Mouse (Mus musculus): ENCODE data around the gene Xpnpep2. TPM values are rescaled to one million over a fixed set of nuclear protein-coding genes. Genes with fewer than 3 reads are reported as not detected.

The Xpnpep2 gene
- polyA plus RNA-seq, 1 experiment from 2014 or later: 0.72 TPM

GRCm38 (mm10) chrX:48147226-48147625 lies 38.7 kb downstream of the Xpnpep2 start:
- 83% methylated on average over 2 of the region's 2 CpGs for WGBS (ENCODE audit: insufficient replicate concordance)
- Histone ChIP-seq H3K4me1 (ENCODE audit: control insufficient read depth, insufficient read depth, low read length) (no peaks in the 10 kb centered on the region), H3K36me3 (ENCODE audit: control insufficient read depth, insufficient read depth, low read length) (no peaks in the 10 kb centered on the region), H3K27me3 (ENCODE audit: control insufficient read depth, insufficient read depth, low read length) (no peaks in the 10 kb centered on the region), H3K27ac (ENCODE audit: low read depth, low read length) (no peak overlapping the region), H3K4me2 (no peak overlapping the region), H3K4me3 (ENCODE audit: low read depth, low read length) (no peak overlapping the region), H3K9me3 (replicated peaks; ENCODE audit: control insufficient read depth, low read length) (no peaks in the 10 kb centered on the region), H3K9ac (ENCODE audit: low read depth, low read length) (no peak overlapping the region)
- ATAC-seq (replicated peaks; ENCODE audit: insufficient number of reproducible peaks, low FRiP score, low TSS enrichment): no peak

GRCm38 (mm10) chrX:48147741-48148186 lies 39.2 kb downstream of the Xpnpep2 start:
- no peak overlapping the region for H3K27ac ChIP-seq (ENCODE audit: low read depth, low read length)
- H3K4me3 ChIP-seq (ENCODE audit: low read depth, low read length): no peak overlapping the region
- H3K4me2 ChIP-seq: no peak overlapping the region
- no peak for ATAC-seq (replicated peaks; ENCODE audit: insufficient number of reproducible peaks, low FRiP score, low TSS enrichment)
- no peaks in the 10 kb centered on the region for H3K9me3 ChIP-seq (replicated peaks; ENCODE audit: control insufficient read depth, low read length)
- H3K9ac ChIP-seq (ENCODE audit: low read depth, low read length): no peak overlapping the region
- H3K4me1 ChIP-seq (ENCODE audit: control insufficient read depth, insufficient read depth, low read length): no peaks in the 10 kb centered on the region
- 82% methylated on average over 7 of the region's 7 CpGs for whole genome bisulfite sequencing (ENCODE audit: insufficient replicate concordance)
- H3K36me3 ChIP-seq (ENCODE audit: control insufficient read depth, insufficient read depth, low read length): no peaks in the 10 kb centered on the region
- H3K27me3 ChIP-seq (ENCODE audit: control insufficient read depth, insufficient read depth, low read length): no peaks in the 10 kb centered on the region

- no peak overlapping the region for H3K4me2 ChIP-seq
- no peaks in the 10 kb centered on the region for H3K36me3 ChIP-seq (ENCODE audit: control insufficient read depth, insufficient read depth, low read length)
- H3K27ac ChIP-seq (ENCODE audit: low read depth, low read length): no peak overlapping the region
- WGBS (ENCODE audit: insufficient replicate concordance): 70% methylated on average over 7 of the region's 7 CpGs
- H3K9me3 ChIP-seq (replicated peaks; ENCODE audit: control insufficient read depth, low read length): no peaks in the 10 kb centered on the region
- H3K27me3 ChIP-seq (ENCODE audit: control insufficient read depth, insufficient read depth, low read length): no peaks in the 10 kb centered on the region
- H3K9ac ChIP-seq (ENCODE audit: low read depth, low read length): no peak overlapping the region
- no peak for ATAC-seq (replicated peaks; ENCODE audit: insufficient number of reproducible peaks, low FRiP score, low TSS enrichment)
- H3K4me3 ChIP-seq (ENCODE audit: low read depth, low read length): no peak overlapping the region
- H3K4me1 ChIP-seq (ENCODE audit: control insufficient read depth, insufficient read depth, low read length): no peaks in the 10 kb centered on the region
These were observed 43.6 kb downstream of the Xpnpep2 start for GRCm38 (mm10) chrX:48152106-48152505.

GRCm38 (mm10) chrX:48153414-48153813 lies 44.9 kb downstream of the Xpnpep2 start:
- ATAC-seq (replicated peaks; ENCODE audit: insufficient number of reproducible peaks, low FRiP score, low TSS enrichment): no peak
- H3K9ac ChIP-seq (ENCODE audit: low read depth, low read length): no peak overlapping the region
- H3K4me2 ChIP-seq: no peak overlapping the region
- 54% methylated on average over 2 of the region's 2 CpGs for WGBS (ENCODE audit: insufficient replicate concordance)
- no peaks in the 10 kb centered on the region for H3K36me3 ChIP-seq (ENCODE audit: control insufficient read depth, insufficient read depth, low read length)
- no peak overlapping the region for H3K4me3 ChIP-seq (ENCODE audit: low read depth, low read length)
- H3K27me3 ChIP-seq (ENCODE audit: control insufficient read depth, insufficient read depth, low read length): no peaks in the 10 kb centered on the region
- H3K4me1 ChIP-seq (ENCODE audit: control insufficient read depth, insufficient read depth, low read length): no peaks in the 10 kb centered on the region
- no peaks in the 10 kb centered on the region for H3K9me3 ChIP-seq (replicated peaks; ENCODE audit: control insufficient read depth, low read length)
- H3K27ac ChIP-seq (ENCODE audit: low read depth, low read length): no peak overlapping the region

GRCm38 (mm10) chrX:48153949-48154348 lies 45.4 kb downstream of the Xpnpep2 start:
- no peak overlapping the region for H3K4me2 ChIP-seq
- no peak overlapping the region for H3K9ac ChIP-seq (ENCODE audit: low read depth, low read length)
- no peak overlapping the region for H3K4me3 ChIP-seq (ENCODE audit: low read depth, low read length)
- H3K27me3 ChIP-seq (ENCODE audit: control insufficient read depth, insufficient read depth, low read length): no peaks in the 10 kb centered on the region
- WGBS (ENCODE audit: insufficient replicate concordance): 53% methylated on average over 2 of the region's 2 CpGs
- H3K4me1 ChIP-seq (ENCODE audit: control insufficient read depth, insufficient read depth, low read length): no peaks in the 10 kb centered on the region
- no peaks in the 10 kb centered on the region for H3K9me3 ChIP-seq (replicated peaks; ENCODE audit: control insufficient read depth, low read length)
- no peak for ATAC-seq (replicated peaks; ENCODE audit: insufficient number of reproducible peaks, low FRiP score, low TSS enrichment)
- no peak overlapping the region for H3K27ac ChIP-seq (ENCODE audit: low read depth, low read length)
- no peaks in the 10 kb centered on the region for H3K36me3 ChIP-seq (ENCODE audit: control insufficient read depth, insufficient read depth, low read length)

- no peak overlapping the region for H3K4me2 ChIP-seq
- no peak overlapping the region for H3K9ac ChIP-seq (ENCODE audit: low read depth, low read length)
- WGBS (ENCODE audit: insufficient replicate concordance): 79% methylated on average over 6 of the region's 6 CpGs
- H3K27ac ChIP-seq (ENCODE audit: low read depth, low read length): no peak overlapping the region
- H3K4me1 ChIP-seq (ENCODE audit: control insufficient read depth, insufficient read depth, low read length): no peaks in the 10 kb centered on the region
- H3K9me3 ChIP-seq (replicated peaks; ENCODE audit: control insufficient read depth, low read length): no peaks in the 10 kb centered on the region
- no peak for ATAC-seq (replicated peaks; ENCODE audit: insufficient number of reproducible peaks, low FRiP score, low TSS enrichment)
- no peak overlapping the region for H3K4me3 ChIP-seq (ENCODE audit: low read depth, low read length)
- H3K27me3 ChIP-seq (ENCODE audit: control insufficient read depth, insufficient read depth, low read length): no peaks in the 10 kb centered on the region
- H3K36me3 ChIP-seq (ENCODE audit: control insufficient read depth, insufficient read depth, low read length): no peaks in the 10 kb centered on the region
These were observed 47.0 kb downstream of the Xpnpep2 start for GRCm38 (mm10) chrX:48155489-48155888.

GRCm38 (mm10) chrX:48157396-48157795 lies 48.9 kb downstream of the Xpnpep2 start:
- H3K27me3 ChIP-seq (ENCODE audit: control insufficient read depth, insufficient read depth, low read length): no peaks in the 10 kb centered on the region
- no peaks in the 10 kb centered on the region for H3K36me3 ChIP-seq (ENCODE audit: control insufficient read depth, insufficient read depth, low read length)
- no peak overlapping the region for H3K27ac ChIP-seq (ENCODE audit: low read depth, low read length)
- H3K4me2 ChIP-seq: no peak overlapping the region
- no peaks in the 10 kb centered on the region for H3K9me3 ChIP-seq (replicated peaks; ENCODE audit: control insufficient read depth, low read length)
- no peak for ATAC-seq (replicated peaks; ENCODE audit: insufficient number of reproducible peaks, low FRiP score, low TSS enrichment)
- H3K4me3 ChIP-seq (ENCODE audit: low read depth, low read length): no peak overlapping the region
- H3K9ac ChIP-seq (ENCODE audit: low read depth, low read length): no peak overlapping the region
- H3K4me1 ChIP-seq (ENCODE audit: control insufficient read depth, insufficient read depth, low read length): no peaks in the 10 kb centered on the region
- WGBS (ENCODE audit: insufficient replicate concordance): 84% methylated on average over 8 of the region's 8 CpGs

- H3K9me3 ChIP-seq (replicated peaks; ENCODE audit: control insufficient read depth, low read length): no peaks in the 10 kb centered on the region
- no peak for ATAC-seq (replicated peaks; ENCODE audit: insufficient number of reproducible peaks, low FRiP score, low TSS enrichment)
- 74% methylated on average over 11 of the region's 11 CpGs for WGBS (ENCODE audit: insufficient replicate concordance)
- no peak overlapping the region for H3K4me3 ChIP-seq (ENCODE audit: low read depth, low read length)
- no peaks in the 10 kb centered on the region for H3K4me1 ChIP-seq (ENCODE audit: control insufficient read depth, insufficient read depth, low read length)
- H3K27ac ChIP-seq (ENCODE audit: low read depth, low read length): no peak overlapping the region
- no peaks in the 10 kb centered on the region for H3K36me3 ChIP-seq (ENCODE audit: control insufficient read depth, insufficient read depth, low read length)
- no peak overlapping the region for H3K9ac ChIP-seq (ENCODE audit: low read depth, low read length)
- no peaks in the 10 kb centered on the region for H3K27me3 ChIP-seq (ENCODE audit: control insufficient read depth, insufficient read depth, low read length)
- H3K4me2 ChIP-seq: no peak overlapping the region
These were observed 49.8 kb downstream of the Xpnpep2 start for GRCm38 (mm10) chrX:48158229-48158919.

- Histone ChIP-seq H3K9me3 (replicated peaks; ENCODE audit: control insufficient read depth, low read length) (no peaks in the 10 kb centered on the region), H3K4me3 (ENCODE audit: low read depth, low read length) (no peak overlapping the region), H3K4me1 (ENCODE audit: control insufficient read depth, insufficient read depth, low read length) (no peaks in the 10 kb centered on the region), H3K36me3 (ENCODE audit: control insufficient read depth, insufficient read depth, low read length) (no peaks in the 10 kb centered on the region), H3K9ac (ENCODE audit: low read depth, low read length) (no peak overlapping the region), H3K27ac (ENCODE audit: low read depth, low read length) (no peak overlapping the region), H3K27me3 (ENCODE audit: control insufficient read depth, insufficient read depth, low read length) (no peaks in the 10 kb centered on the region), H3K4me2 (no peak overlapping the region)
- WGBS (ENCODE audit: insufficient replicate concordance): 70% methylated on average over 1 of the region's 1 CpGs
- ATAC-seq (replicated peaks; ENCODE audit: insufficient number of reproducible peaks, low FRiP score, low TSS enrichment): no peak
These were observed 61.4 kb downstream of the Xpnpep2 start for GRCm38 (mm10) chrX:48169892-48170291.

All from heart, embryonic 11.5 days (tissue).